Mouse (Mus musculus) thymus, adult 2 months (tissue): ENCODE data around the gene Farp2. TPM values are rescaled to one million over a fixed set of nuclear protein-coding genes. Genes with fewer than 3 reads are reported as not detected.
A peak's percentile ranks its signal among the peaks of the same experiment; 100 is the strongest.

Experiments
- DNase-seq: peaks from one replicate; pipeline ENCODE4 v3.0.0; 2021
- H3K27ac ChIP-seq: fragments of 200-500 bp; 2 replicates; pipeline ENCODE4 v1.5.1; 2012; ENCODE audit warnings: low read length, control low read depth; ENCODE audit not compliant: control insufficient read depth, insufficient read depth
- H3K27me3 ChIP-seq: fragments of 200-500 bp; 2 replicates; pipeline ENCODE4 v1.6.1; 2012; ENCODE audit warnings: mild to moderate bottlenecking, low read length, moderate library complexity, mixed read lengths; ENCODE audit not compliant: control insufficient read depth, insufficient read depth
- H3K36me3 ChIP-seq: fragments of 200-500 bp; 2 replicates; pipeline ENCODE4 v1.6.1; 2012; ENCODE audit warnings: mild to moderate bottlenecking, low read length, moderate library complexity; ENCODE audit not compliant: control insufficient read depth, insufficient read depth
- H3K4me1 ChIP-seq: fragments of 200-500 bp; replicated peaks from 2 replicates; pipeline ENCODE4 v1.6.1; 2012; ENCODE audit warnings: low read length; ENCODE audit not compliant: control insufficient read depth, insufficient read depth
- H3K4me3 ChIP-seq: fragments of 200-500 bp; 2 replicates; pipeline ENCODE4 v1.5.1; 2012; ENCODE audit warnings: mild to moderate bottlenecking, low read length, control low read depth, moderate library complexity; ENCODE audit not compliant: control insufficient read depth, insufficient read depth
- CTCF ChIP-seq: fragments of 200-500 bp; IDR thresholded peaks from 2 replicates; pipeline ENCODE4 v1.5.1; 2012; ENCODE audit warnings: mild to moderate bottlenecking, control low read depth, low read length, moderate library complexity, borderline replicate concordance; ENCODE audit not compliant: control insufficient read depth, poor library complexity, insufficient read depth; ENCODE audit errors: extremely low read depth
- POLR2A ChIP-seq: fragments of 200-500 bp; IDR thresholded peaks from 2 replicates; pipeline ENCODE4 v1.6.1; 2012; ENCODE audit warnings: mild to moderate bottlenecking, low read length, control low read depth, moderate library complexity; ENCODE audit not compliant: control insufficient read depth, poor library complexity, insufficient read depth; ENCODE audit errors: extremely low read depth
- WGBS: fragments of 180-500 bp; shearing (Covaris S2); methylation state at CpG from one replicate; pipeline ENCODE4 v1.1.7; 2018; 5-methylcytosine and 5-hydroxymethylcytosine counted together
- polyA plus RNA-seq: library from polyadenylated mRNA; depleted of rRNA; stranded (reverse); fragments of >200 nt; gene quantifications from 2 replicates; pipeline ENCODE4 v1.2.3, GENCODE M21; 2012

Gene Farp2
- polyA plus RNA-seq, 1 experiment: 2.1 TPM

DNA sequence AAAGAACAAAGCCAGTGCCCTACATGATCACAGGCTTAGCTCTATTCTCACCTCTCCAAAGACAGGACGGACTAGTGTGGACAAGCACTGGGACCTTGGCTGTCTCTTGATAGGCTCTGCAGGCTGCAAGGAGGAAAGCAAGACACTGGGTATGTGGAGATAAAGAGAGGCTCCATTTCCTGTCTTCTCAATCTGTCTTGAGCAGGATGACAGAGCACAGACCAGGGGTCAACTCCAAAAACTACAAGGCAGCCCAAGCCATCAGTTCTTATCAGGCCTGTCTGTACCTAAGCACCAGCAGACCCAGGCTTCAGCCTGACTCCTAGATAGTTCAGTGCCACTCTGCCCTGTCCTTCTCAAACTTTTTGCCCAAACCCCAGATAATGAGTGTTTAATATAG lies 112.6 kb downstream of the Farp2 start:
- no peak overlapping the region for H3K4me3 ChIP-seq

DNA sequence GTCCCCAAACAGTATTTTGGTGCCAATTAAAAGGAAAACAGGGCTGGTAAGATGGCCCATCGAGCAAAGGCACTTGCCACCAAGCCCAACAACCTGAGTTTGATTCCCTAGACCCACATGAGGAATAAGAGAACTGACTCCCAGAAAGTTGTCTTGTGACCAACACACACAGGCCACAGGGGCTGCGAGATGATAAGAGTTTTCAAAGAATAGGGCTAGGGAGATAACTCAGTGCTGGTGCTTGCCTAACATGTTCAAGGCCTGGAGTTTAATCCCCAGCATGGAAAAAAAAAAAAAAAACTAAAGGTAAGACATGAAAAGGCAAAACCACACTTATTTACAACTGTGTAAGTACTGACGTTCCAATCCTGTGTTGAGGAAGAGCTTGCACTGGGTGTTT lies 118.9 kb downstream of the Farp2 start:
- TF ChIP-seq CTCF (no peak), POLR2A (no peak)

More for the DNA sequence above, 112.6 kb downstream of the Farp2 start:
- DNase-seq: no peak
- TF ChIP-seq POLR2A (no peak), CTCF (no peak)
- H3K4me1 ChIP-seq: no peaks in the 10 kb centered on the region
- H3K36me3 ChIP-seq: peaks cover 49% of the 10 kb centered on the region
- H3K27me3 ChIP-seq: no peaks in the 10 kb centered on the region
- H3K27ac ChIP-seq: no peak overlapping the region
- 95% methylated on average over 1 of the region's 1 CpGs for WGBS

DNA sequence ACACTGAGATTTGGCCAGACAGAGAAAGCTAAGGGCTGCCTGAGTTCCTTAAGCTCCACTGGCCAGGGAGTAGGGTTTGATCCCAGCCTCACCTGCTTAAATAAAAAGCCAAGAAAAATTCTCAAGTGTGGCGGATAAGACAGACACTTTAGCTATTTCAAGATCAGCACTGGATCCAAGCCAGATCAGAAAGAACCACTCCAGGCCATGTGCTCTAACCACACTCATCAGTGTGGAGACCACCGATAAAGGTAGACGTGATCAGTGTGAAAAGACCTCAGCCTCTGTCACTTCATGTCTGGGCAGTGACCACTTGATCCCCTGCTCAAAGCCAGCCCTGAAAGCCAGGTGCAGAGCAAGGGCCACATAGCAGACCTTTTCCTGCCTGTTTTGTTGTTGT lies 120.8 kb downstream of the Farp2 start:
- Histone ChIP-seq H3K27ac (no peak overlapping the region), H3K4me3 (no peak overlapping the region), H3K36me3 (peaks cover 7% of the 10 kb centered on the region), H3K27me3 (no peaks in the 10 kb centered on the region), H3K4me1 (peaks cover 8% of the 10 kb centered on the region)
- TF ChIP-seq POLR2A: no peak
- WGBS: 96% methylated on average over 3 of the region's 3 CpGs
- DNase-seq: no peak

More for the DNA sequence above, 118.9 kb downstream of the Farp2 start:
- no peak for DNase-seq
- 97% methylated on average over 3 of the region's 3 CpGs for WGBS
- Histone ChIP-seq H3K4me1 (peaks cover 6% of the 10 kb centered on the region), H3K27ac (no peak overlapping the region), H3K36me3 (peaks cover 27% of the 10 kb centered on the region), H3K27me3 (no peaks in the 10 kb centered on the region), H3K4me3 (no peak overlapping the region)

DNA sequence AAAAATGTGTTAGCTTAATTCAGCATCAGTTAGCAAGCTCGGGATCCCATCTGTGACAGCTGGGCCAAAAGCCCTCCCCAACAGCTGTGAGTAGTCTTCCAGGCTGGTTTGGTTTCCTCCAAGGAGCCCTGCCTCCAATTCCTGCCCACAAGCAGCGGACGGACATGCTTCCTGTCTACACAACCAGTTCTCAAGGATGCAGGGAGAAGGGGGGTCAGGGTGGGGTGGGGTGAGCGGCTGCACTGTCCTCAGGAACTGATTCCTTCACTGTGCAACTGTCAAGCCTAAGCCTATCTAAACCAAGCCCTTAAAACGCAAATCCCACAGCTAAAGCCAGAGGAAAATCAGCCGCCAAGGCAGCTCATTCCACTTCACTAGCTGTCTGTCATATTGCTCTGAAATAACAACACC lies 122.6 kb downstream of the Farp2 start:
- TF ChIP-seq POLR2A (no peak), CTCF (no peak)
- no peaks in the 10 kb centered on the region for H3K27me3 ChIP-seq
- peak overlapping the region; percentile 70 for H3K4me3 ChIP-seq
- no peak overlapping the region for H3K27ac ChIP-seq
- no peak for DNase-seq
- WGBS: 9% methylated on average over 6 of the region's 6 CpGs
- no peaks in the 10 kb centered on the region for H3K36me3 ChIP-seq
- H3K4me1 ChIP-seq: peaks cover 8% of the 10 kb centered on the region

DNA sequence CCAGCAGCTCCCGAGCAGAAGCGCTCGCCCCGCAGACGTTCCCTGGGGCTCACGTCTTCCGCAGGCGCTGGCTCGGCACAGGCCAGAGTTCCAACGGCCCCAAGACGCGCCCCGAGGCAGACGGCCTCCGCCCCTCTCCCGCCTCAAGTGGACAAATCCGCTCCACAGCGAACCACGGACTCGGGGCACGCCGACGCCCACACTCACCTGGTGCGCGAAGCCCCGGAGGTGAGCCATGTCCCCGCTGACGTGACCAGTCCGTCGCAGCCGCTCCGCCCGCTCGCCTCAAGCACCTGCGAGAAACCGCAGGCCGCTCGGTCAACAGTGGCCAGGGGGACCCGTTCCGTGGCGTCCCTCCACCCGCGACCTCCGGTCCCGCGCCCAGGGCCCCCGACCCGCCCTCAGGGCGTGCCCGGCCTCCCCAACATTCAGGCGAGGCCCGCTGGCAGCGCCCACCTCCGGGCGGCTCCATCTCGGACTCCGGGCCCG lies 123.3 kb downstream of the Farp2 start:
- TF ChIP-seq CTCF: no peak; the same call in 1 of the 2 replicates
- 0 out of 2 replicates have a peak, but pooled peaks have one; percentile 10 for TF ChIP-seq POLR2A
- no peaks in the 10 kb centered on the region for H3K36me3 ChIP-seq
- DNase-seq: no peak
- WGBS: 1% methylated on average over 58 of the region's 58 CpGs
- H3K27ac ChIP-seq: no peak overlapping the region
- H3K4me1 ChIP-seq: peaks cover 8% of the 10 kb centered on the region
- no peaks in the 10 kb centered on the region for H3K27me3 ChIP-seq
- peak overlapping the region; percentile 70 for H3K4me3 ChIP-seq

DNA sequence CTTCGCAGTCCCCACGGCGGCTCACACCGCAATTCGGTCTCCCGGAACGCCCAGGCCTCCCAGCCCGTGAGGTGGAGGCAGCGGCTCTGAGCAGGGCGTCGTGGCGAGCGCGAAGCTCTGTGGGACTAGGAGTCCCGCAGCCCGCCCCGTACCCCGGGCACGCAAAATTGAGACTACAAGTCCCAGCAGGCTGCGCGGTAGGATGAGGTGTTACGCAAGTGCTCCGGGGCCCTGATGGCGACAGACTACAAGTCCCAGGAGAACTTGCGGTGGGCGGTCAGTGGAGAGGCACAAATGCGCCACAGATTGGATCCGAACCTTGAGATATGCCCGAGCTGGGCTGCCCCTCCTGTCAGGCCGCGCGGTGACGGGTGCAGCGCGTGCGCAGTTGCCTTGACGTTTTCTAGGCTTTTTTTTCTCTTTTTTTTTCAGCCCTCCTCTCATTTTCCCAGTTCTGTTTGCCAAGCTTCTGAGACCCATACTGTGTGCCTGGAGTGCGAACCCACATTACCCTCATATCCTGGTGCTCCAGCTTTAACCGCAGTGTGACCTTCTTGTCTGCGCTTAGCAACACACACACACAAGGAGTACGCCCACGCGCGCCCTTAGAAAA lies 123.8 kb downstream of the Farp2 start:
- Histone ChIP-seq H3K4me1 (peaks cover 8% of the 10 kb centered on the region), H3K36me3 (no peaks in the 10 kb centered on the region), H3K27me3 (no peaks in the 10 kb centered on the region), H3K27ac (peak overlapping the region; percentile 30; the same call in 1 of the 2 replicates), H3K4me3 (peak overlapping the region; percentile 70)
- WGBS: under 1% methylated on average over 44 of the region's 44 CpGs
- TF ChIP-seq POLR2A: peak; percentile 46; the same call in 1 of the 2 replicates
- TF ChIP-seq CTCF: 0 out of 2 replicates have a peak, but pooled peaks have one; percentile 48
- DNase-seq: peak; percentile 97
